Mouse (Mus musculus) left cerebral cortex, postnatal 25 days (tissue): Measurements from ENCODE around the gene F2r. TPM values are rescaled to one million over a fixed set of nuclear protein-coding genes. Genes with fewer than 3 reads are reported as not detected.

Experiments
- DNase-seq, 2 experiments: peaks; one replicate each; pipeline ENCODE4 v3.0.0; 2022; ENCODE audit warnings: low spot score in 2 of 2, mixed read lengths in 1 of 2
- intact Hi-C: fragments of 180-260 bp; cut with DNase I; formaldehyde crosslinking; loops from one replicate; pipeline ENCODE4 v1.15.1; 2025
- total RNA-seq, 2 experiments: library from RNA; stranded (reverse); gene quantifications; 2 replicates each; pipeline ENCODE4 v1.2.3; 2021

Gene F2r
- total RNA-seq, 2 experiments from 2014 or later = 3.7 to 4.0 TPM

- DNase-seq = no peak
- intact Hi-C loops = no loop called here
Observed at GRCm38 (mm10) chr13:95598232-95598920, 19.9 kb downstream of the F2r start.

GRCm38 (mm10) chr13:95597578-95597977 lies 20.7 kb downstream of the F2r start:
- intact Hi-C loops = no loop called here
- no peak for DNase-seq

GRCm38 (mm10) chr13:95596689-95597088 lies 21.6 kb downstream of the F2r start:
- no peak for DNase-seq
- intact Hi-C loops = no loop called here

GRCm38 (mm10) chr13:95595921-95596320 lies 22.4 kb downstream of the F2r start:
- intact Hi-C loops = no loop called here
- no peak for DNase-seq

- no peak for DNase-seq
- intact Hi-C loops = no loop called here
Observed at GRCm38 (mm10) chr13:95595411-95595810, 22.9 kb downstream of the F2r start.

- intact Hi-C loops = no loop called here
- no peak for DNase-seq
Observed at GRCm38 (mm10) chr13:95592860-95593259, 25.4 kb downstream of the F2r start.

- DNase-seq = no peak
- intact Hi-C loops = no loop called here
Observed at GRCm38 (mm10) chr13:95591606-95592005, 26.7 kb downstream of the F2r start.

GRCm38 (mm10) chr13:95587628-95588027 lies 30.7 kb downstream of the F2r start:
- intact Hi-C loops = no loop called here
- no peak for DNase-seq

- intact Hi-C loops = no loop called here
- DNase-seq = no peak
Observed at GRCm38 (mm10) chr13:95584898-95585297, 33.4 kb downstream of the F2r start.

GRCm38 (mm10) chr13:95583237-95584189 lies 34.8 kb downstream of the F2r start:
- no peak for DNase-seq
- intact Hi-C loops = no loop called here

- intact Hi-C loops = no loop called here
- DNase-seq = no peak
Observed at GRCm38 (mm10) chr13:95581850-95582249, 36.4 kb downstream of the F2r start.

- intact Hi-C loops = no loop called here
- DNase-seq = no peak
Observed at GRCm38 (mm10) chr13:95578016-95578697, 40.1 kb downstream of the F2r start.

- no peak for DNase-seq
- intact Hi-C loops = no loop called here
Observed at GRCm38 (mm10) chr13:95570877-95571276, 47.4 kb downstream of the F2r start.

GRCm38 (mm10) chr13:95569326-95569725 lies 49.0 kb downstream of the F2r start:
- intact Hi-C loops = loop anchor here (10.0 kb wide), 1 partner anchor 385 kb away; no protein-coding TSS in a partner anchor
- DNase-seq = no peak

GRCm38 (mm10) chr13:95568336-95568735 lies 50.0 kb downstream of the F2r start:
- DNase-seq = no peak
- intact Hi-C loops = loop anchor here (10.0 kb wide), 1 partner anchor 386 kb away; no protein-coding TSS in a partner anchor

GRCm38 (mm10) chr13:95566841-95567551 lies 51.3 kb downstream of the F2r start:
- intact Hi-C loops = loop anchor here (10.0 kb wide), 1 partner anchor 388 kb away; no protein-coding TSS in a partner anchor
- no peak for DNase-seq

GRCm38 (mm10) chr13:95563693-95564092 lies 54.6 kb downstream of the F2r start:
- DNase-seq = peak; percentile 81 to 83
- intact Hi-C loops = loop anchor here (1.0 to 10.0 kb wide), 3 partner anchors 104 to 391 kb away; no protein-coding TSS in a partner anchor

- intact Hi-C loops = loop anchor here (1.0 to 10.0 kb wide), 2 partner anchors 104 to 392 kb away; no protein-coding TSS in a partner anchor
- peak in 1 of 2 experiments; percentile 7 for DNase-seq
Observed at GRCm38 (mm10) chr13:95563066-95563610, 55.1 kb downstream of the F2r start.

- no peak for DNase-seq
- intact Hi-C loops = no loop called here
Observed at GRCm38 (mm10) chr13:95557326-95557725, 61.0 kb downstream of the F2r start.
